Mouse (Mus musculus) urinary bladder, adult 18-20 months (tissue): ENCODE data around the gene Pou2f3.

ENCODE experiments used
- DNase-seq, 2 experiments: peaks; one replicate each; pipeline ENCODE4 v3.0.0; 2022; ENCODE audit warnings: low spot score in 2 of 2, mixed read lengths in 2 of 2

Gene Pou2f3

DNA sequence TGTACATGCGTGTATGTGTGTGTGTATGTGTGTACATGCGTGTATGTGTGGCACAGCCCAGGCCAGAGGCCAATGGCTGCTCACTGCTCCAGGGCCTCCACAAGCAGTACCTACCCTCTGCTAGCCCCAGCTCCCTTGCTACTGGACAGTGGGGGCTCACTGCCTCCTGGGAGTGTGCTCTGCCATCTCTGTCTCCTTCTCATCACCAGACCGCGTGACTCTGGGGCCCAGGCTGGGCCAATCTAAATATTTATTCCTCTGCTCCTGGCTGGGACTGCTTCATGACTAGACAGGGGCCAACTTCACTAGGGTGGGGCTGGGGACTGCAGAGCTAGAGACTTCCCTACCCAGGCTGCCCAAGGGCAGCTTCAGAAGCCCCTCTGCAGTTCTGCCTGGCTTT, 21.6 kb upstream of the Pou2f3 start:
- peak in 1 of 2 experiments; percentile 48 for DNase-seq

DNA sequence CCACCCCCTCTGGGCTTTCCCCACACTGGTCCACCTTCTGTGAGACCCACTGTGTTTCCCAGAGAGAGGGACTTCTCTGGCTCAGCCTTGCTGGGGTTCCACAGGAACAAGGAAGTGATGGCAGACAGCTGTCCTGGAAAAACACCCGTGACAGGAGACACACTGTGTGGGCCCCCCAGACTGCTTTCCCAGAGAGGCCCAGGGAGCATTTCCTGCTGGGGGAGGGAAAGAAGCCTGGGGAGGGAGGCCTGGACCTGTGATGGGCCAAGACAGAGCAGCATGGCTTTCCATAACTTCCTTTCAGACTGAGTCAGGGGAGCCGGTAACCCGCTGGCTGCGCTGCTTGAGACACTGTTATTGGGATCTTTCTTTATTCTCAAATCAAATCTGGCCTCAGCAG, 20.7 kb upstream of the Pou2f3 start:
- no peak for DNase-seq

DNA sequence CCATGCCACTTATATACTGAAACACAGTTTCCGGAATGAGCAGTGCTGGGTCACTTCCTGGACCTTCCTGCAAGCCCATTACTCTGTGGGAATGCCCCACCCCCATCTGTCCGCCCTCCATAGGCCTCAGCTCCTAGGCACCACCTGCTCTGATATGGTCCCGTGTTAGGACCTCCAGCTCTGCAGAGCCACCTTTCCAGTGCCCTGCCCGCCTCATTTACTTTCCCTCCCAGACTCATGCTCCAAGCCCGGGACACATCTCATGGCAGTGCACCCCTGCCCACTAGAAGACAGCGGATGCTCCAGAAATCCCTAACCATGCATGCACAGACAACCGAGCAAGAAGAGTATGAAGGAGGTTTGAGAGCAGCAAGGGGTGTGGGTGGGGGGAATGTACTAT, 19.8 kb upstream of the Pou2f3 start:
- no peak for DNase-seq

DNA sequence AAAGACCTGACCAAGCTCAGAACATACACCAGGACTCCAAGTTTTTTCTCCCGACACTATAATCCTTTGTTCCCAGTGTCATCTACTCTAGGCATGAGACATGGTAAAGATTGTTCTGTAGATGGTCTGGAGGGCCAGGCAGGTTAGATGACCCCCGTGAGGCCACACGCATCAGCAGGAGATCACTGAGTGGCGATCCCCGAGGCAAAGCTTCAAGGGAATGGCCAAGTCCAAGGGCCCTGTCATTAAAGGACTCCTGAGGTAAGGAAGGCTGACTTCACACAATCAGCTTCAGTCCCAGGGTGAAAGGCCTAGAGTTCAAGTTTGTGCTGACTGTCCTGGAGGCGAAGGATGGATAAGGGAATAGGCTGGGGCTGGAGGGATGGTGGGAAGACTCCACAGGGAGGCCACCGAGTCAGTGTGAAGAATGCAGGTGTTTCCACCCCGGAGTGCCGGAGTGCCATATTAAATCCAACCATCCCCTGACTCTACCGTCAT, 19.3 kb upstream of the Pou2f3 start:
- DNase-seq, result no peak

DNA sequence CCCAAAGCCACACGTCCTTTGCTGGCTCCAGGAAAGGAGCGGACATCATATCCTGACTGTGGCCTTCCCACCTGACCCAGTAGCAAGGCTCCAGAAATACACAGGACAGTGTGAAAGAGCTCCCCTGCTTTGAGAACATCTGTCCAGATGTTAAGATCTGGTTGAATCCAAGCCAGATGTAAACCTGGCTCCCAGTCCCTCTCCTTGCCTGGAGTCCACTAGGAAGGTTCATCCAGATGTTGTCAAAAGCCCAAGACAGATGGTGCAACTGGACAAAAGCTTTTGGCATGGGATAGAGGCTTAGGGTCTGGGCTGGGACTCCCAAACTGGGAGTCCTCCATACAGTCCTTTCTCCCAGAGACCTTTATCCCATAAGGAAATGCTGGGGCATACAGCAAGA, 18.6 kb upstream of the Pou2f3 start:
- DNase-seq, result no peak

DNA sequence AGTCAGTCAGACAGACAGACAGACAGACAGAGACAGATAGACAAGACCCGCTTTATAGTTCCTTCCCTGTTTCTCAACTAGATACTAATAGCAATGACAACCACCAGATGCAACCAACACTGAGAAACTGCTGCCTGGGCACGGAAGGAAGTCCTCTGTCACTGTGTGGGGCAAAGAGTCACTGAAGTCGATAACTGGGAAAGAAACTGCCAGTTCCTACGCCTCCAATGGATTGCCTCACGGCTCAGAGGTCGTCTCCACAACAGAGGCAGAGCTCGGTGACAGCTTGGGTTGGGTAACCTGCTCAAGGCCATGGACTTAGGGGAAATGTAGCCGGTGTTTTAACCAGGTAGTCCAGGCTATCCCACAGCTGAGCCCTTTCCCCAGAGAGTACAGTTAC, 17.5 kb upstream of the Pou2f3 start:
- DNase-seq, result no peak

DNA sequence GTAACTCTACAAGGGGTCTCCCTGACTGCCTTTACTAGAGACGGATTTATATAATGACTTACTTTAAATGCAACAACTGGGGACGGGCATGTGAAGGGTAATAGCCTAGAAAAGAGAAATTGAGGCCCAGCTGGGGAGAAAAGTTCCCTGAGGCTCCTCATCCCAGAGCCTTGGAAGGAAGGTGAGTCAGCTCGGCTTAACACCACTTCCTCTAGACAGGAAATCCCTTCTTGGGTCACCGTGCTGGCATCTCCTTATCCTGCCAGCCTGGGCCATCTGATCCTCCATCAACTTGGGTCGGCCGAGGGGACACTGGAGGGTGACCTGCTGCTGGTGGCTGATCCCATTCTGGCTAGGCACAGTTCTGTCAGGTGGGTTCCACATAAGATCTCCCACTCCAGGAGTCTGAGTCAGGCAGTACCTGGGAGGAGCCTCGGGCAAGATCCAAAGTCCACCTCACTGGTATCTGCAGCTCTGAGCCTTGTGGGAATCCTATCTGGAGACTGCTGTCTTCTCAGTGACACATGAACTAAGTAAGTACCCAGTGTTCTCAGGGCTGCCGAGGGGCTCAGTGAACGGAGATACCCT, 16.5 kb upstream of the Pou2f3 start:
- no peak for DNase-seq

DNA sequence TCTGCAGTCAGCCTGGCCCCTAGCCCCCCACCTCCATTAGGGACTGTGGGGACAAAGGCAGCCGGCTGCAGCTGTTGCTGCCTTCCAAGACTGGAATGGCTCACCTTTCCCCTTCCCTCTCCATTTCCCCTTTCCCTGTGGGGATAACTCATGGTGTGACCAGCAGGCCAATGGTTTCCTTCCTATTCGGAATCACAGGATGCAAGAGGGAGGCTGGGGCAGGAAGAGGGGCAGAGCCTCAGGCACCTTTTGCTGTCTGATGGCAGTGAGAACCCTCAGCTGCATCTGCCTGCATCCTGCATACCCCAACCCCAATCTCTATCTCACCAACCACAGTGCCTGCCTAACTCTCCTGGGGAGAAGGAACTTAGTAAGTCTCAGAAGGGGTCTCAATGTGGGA, 15.3 kb upstream of the Pou2f3 start:
- DNase-seq, result no peak

DNA sequence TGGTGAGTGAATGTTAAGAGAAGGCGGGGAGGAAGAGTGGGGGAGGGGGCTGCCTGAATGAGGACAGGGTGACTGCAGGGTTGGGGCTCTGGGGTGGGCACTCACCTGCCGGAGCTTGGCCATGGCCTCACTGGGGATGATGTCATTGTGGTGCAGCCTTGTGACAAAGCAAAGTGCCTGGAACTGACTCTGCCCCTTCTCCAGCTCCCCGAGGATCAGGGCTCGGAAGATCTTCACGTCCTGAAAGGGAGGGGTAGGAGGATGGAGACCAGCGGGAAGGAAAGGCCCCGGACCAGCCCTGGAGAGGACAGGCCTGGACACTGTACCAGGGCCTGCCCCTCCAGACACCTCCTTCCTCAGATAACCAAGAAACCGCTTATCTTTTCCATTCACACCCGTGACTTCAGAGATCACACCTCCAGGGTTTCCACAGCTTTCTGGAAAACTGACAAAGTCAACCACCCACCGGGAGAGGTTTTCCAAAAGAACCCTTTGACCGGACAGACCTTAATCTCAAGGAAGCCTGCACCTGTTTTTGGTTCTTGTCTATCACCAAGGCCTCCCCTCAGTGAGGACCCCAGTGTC, 14.7 kb upstream of the Pou2f3 start:
- DNase-seq, result no peak

DNA sequence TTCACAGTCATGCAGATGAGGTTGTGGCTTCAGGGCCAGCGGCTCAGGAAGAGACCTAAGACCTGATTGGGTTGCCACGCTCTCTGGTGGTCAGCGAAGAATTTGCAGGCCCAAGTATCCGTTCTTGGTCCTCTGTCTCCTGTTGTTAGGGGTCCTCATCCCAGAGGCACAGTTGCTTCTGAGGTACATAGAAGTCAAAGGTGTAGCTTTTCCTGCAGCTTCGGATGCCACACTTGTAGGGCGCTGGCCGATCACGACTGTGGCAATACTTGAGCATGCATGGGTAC, 12.2 kb upstream of the Pou2f3 start:
- DNase-seq, result no peak

DNA sequence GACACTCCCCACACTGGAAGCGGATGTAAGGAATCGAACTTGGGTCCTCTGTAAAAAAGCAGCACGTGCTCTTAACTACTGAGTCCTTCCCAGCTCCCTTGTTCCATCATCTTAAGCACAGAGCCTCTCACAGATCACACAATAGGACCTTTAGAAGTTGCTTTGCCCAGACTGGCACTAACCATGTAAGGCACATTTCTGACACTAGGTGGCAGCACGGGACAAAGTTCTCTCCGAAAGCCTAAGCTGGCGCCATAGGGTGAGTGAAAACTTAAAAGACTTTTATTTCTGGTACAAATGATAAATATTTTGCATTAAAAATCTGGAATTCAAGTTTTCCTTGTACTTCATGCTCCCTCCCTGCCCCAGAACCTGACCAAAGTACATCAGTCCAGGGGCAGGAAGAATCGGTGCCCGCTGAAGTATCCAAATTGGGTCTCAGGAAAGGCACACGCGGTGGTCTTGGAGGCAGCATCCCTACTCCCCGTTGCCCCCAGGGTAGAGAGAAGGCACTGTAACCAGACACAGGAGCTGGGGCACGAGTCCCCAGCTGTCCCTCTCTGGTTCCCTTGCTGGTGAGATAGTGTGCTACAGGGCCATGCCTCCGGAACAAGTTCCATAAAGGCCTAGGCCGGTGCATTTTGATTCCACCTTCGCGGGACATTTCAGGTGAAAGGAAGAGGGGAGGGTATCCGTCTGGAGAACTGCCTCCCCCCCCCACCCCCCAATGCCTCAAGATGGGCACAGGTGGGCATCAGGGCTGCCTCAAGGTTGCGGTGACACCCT, 11.7 kb upstream of the Pou2f3 start:
- DNase-seq, result peak; percentile 58 to 86

DNA sequence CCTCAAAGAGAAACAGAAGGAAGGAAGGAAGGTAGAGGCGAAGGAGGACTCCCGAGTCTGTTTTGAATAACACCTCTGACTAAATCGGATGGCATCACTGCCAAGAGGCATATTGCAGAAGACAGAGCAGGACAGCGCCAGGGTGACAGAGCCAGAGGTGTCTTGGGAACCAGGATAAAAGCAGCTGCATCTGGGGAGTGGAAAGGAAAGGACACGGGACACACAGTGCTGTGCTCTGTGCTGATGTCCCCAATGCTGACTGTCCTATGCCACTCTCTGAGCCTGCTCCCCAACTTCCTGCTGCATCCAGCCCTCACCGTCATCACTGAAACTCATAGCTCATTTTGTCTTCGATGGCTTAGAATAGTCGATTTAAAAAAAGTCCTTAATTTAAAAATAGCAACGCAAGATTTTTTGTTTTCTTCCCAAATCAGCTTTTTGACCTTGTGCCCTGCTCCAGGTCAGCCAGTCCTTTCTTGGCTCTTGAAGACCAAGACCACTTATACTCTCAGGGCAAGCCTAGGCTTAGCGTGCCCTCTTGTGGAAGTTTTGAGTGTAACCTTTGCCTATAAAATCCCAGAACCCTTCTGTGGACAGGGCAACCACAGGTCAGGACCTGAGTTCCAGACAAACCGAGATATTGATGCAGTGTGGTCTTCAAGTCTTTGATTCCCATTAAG, 742 bp upstream of the Pou2f3 start:
- peak in 1 of 2 experiments; percentile 37 for DNase-seq

DNA sequence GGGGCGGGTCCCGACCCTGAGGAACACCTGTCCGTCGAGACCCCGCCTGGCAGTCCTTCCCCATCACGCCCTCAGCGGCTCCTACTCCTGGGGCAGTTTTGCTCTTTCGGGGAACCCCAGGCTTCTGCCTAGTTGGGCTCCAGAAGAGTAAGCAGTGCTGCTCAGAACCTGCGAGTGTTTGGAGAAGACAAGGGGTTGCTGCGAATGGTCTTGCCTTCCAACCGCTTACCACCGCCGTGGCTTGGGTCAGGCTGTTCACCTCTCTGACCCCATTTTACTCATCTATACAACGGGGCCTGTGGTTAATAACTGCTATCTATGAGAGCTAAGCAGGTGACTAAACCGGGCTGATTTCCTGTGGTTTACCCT, 4.2 kb downstream of the Pou2f3 start:
- DNase-seq, result no peak

DNA sequence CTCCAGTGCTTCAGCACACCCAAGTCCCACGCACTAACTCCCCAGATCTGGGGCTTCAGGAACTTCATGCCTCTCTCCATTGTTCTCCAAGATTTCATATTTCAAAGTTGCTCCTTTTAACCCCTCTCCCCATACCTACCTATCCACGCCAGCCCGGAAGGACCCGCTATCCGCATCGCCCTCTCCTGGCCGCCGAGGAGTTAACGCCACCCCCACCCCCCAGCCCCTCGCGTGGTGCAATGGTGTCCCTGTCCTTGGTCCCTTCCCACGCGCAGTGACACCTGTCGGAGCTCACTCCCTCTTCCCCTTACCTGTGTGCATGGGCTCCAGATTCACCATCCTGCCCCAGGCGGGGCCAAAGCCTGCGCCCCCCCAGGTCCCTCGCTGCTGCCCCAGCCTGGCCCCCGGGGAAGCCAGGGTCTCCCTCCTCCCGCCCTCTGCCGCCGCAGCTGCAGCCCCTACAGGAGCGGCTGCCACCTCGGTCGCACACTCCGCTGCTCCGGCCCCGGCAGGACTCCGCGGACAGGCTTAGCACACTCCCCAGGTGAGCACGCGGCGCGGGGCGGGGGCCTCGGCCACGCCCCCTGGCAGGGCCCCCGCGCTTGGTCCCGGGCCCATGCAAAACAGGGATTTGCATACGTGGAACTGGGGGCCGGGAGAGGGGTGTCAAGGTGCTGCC, 4.7 kb downstream of the Pou2f3 start:
- DNase-seq, result no peak

DNA sequence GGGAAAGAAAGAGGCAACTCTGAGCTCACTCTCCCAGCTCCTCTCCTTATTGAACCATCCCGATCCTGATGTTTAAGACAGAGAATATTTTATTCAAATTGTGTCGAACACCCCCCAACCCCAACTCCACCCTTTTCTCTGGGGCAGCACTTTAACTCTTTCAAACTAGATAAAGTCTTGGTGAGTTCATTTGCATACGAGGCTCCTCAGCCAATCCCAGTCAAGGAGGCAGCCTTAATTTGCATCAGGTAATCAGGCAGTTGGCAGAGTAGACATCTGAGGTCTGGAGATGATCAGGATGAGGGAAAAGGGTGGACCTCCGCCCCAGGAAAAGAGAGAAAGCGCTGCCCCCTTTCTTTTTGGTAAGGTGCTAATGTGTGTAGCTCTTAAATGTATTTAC, 10.0 kb downstream of the Pou2f3 start:
- DNase-seq, result no peak

DNA sequence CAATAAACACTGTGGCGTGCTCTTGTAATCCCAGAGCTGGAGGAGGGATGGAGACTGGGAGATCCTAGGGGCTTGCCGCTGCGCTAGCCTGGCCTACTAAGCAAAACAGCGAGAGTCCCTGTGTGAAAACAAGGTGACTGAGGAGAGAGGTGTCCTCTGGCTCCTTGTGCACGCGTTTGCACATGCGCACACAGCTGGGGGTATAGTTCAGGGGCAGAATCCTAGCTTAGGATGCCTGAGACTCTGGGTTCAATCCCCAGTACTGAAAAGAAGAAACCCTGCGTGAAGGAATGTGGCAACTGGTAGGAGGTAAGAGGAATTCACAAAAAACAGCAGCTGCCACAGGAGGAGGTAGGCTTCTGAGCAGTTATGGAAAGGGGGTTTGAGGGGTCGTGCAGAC, 16.2 kb downstream of the Pou2f3 start:
- no peak for DNase-seq

DNA sequence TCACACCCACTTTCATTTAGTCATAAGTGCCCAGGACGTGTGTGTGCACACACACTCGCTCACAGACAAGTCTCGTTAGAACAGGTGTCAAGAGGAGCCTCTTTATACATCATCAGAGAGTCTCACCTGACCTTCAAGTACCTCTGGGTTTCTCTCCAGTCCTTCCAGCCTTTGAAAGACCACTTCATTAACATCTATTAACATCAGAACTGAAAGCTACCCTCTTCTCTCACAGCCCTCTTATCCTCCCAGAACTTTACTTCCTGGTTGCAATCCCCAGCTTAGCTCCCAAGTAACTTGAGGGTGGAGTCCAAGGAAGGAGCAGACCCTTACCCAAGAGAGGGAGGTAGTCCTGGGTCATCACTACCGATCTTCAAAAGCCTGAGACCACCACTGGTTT, 18.6 kb downstream of the Pou2f3 start:
- no peak for DNase-seq

DNA sequence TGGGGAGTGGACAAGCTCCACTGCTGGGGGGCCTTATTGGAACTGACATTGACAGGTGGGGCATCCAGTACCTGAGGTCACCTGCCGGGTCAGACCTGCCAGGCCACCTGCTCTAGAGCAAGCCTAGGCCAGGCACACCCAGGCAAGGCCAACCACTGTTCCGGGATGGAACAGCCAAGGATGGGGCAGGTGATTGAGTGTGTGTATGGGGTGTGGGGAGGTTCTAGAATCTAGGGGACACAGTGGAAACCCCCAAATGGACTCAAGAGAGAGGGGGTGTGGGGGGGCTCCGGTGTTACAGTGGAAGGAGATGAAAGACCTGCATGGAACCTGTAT, 21.2 kb downstream of the Pou2f3 start:
- DNase-seq, result no peak

DNA sequence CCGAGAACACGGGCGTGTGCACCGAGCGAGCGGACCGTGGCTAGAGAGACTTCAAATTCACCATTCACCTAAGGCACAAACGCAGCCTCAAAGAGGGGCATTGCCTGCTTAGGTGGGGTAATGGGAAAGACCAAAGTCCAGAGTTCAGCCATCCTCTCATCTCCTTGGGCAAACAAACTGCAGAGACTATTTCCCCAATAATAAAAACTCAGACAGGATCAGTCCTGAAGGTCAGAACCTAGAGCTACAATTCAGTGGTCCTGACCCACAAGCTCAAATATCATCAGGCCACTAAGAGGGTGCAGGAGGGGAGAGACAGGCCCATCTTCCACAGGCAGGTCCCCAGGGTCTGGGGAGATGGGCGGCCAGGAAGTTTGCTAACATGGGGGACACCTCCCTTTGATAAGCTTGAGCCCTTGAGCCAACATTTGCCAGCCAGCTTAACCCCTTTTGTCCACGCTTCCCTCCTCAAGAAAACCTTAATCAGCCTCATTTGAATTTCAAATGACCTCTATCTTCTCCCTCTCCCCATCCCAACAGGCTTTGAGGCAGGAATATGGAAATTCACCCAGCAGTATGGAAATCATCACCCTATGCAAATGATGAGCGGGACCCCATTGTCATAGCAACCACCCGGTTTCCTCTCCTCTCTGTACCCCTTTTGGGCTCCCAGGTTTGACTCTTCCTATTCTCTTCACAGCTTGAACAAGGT, 21.7 kb downstream of the Pou2f3 start:
- no peak for DNase-seq

DNA sequence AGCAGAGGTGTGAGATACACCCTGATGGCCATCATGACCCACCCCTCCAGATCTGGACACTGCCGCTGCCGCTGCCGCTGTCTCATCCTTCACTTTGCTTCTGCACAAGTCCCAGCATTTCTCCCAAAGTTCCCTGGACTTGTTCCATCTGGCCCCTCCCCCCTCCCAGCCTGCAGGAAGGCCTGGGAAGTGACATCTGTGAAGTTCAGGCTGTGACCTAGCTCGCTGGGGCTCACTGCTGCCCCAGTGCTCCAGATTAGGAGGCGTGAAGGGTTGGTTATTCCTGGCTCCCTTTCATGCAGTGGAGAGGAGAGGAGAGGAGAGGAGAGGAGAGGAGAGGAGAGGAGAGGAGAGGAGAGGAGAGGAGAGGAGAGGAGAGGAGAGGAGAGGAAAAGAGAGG, 30.6 kb downstream of the Pou2f3 start:
- DNase-seq, result no peak

DNA sequence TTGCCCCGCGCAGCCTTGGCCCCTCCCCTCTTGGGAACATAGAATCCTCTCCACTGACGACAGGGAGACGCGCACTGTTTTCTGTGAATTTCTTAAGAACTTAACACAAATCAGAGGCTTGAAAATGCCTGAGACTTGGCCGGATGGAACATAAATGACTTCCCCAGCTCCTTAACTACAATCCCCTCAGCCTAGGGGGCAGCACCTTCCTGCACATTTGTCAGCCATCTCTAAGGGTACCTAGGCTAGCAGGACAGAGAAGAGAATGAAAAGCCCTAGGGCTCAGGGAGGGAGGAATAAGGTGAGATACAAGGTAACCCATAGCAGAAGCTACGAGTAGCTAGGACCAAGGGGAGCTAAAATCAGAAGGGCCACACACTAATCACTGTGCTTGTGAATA, 32.0 kb downstream of the Pou2f3 start:
- no peak for DNase-seq

DNA sequence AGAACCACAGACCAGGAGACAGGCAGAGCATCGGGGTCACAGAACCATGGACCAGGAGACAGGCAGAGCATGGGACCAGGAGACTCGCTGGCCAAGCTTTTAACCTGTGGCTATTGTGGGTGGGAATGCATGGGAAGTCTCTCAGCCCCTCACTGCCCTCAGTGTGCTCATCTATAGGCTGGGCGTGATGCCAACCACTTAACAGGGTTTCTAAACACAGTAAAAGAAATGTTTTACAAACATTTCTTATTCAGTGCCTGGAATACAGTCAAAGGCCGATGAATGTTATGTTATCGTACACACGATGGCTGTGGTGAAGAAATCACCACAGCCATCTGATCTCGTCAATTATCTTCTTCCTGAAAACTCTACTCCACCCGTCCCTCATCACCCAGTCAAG, 43.1 kb downstream of the Pou2f3 start:
- no peak for DNase-seq
